Mouse (Mus musculus): Measurements from ENCODE around the gene Enpp6. TPM values are rescaled to one million over a fixed set of nuclear protein-coding genes. Genes with fewer than 3 reads are reported as not detected.
A peak's percentile ranks its signal among the peaks of the same experiment; 100 is the strongest.
"Not testable (repeated sequence)": the region's sequence is repeated elsewhere in the genome, so short reads cannot be mapped to it uniquely, and the experiment has no call there.

The Enpp6 gene
- total RNA-seq, 2 experiments from 2014 or later, result 0.70 to 1.0 TPM

DNA sequence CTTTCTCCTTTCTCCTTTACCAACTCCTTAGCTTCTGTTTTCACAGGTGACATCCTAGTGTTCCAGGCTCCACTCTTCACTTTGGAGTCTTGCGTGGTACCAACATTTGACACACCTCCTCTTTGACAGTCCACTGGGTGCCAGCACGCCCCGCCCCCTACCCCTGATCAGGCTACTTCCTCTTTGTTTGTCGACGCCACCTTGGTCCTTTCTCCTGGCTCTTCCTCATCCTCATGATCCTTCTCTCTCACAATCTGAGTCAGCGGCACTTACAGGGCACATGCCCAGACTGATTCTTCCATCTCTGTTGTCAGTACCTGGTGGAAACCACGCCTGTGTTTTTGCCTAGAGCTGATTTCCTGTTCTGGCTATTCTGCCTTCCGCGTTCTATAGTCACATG lies 5.9 kb downstream of the Enpp6 start:
- no peak for DNase-seq (ENCODE audit: low spot score in 2 of 2)

- no peak for DNase-seq (ENCODE audit: low spot score in 2 of 2)
These were observed 9.4 kb downstream of the Enpp6 start for GRCm38 (mm10) chr8:46995931-46996664.

GRCm38 (mm10) chr8:47005676-47006075 lies 19.0 kb downstream of the Enpp6 start:
- no peak for DNase-seq (ENCODE audit: low spot score in 2 of 2)

GRCm38 (mm10) chr8:47006785-47007184 lies 20.1 kb downstream of the Enpp6 start:
- DNase-seq (ENCODE audit: low spot score in 2 of 2), result no peak

DNA sequence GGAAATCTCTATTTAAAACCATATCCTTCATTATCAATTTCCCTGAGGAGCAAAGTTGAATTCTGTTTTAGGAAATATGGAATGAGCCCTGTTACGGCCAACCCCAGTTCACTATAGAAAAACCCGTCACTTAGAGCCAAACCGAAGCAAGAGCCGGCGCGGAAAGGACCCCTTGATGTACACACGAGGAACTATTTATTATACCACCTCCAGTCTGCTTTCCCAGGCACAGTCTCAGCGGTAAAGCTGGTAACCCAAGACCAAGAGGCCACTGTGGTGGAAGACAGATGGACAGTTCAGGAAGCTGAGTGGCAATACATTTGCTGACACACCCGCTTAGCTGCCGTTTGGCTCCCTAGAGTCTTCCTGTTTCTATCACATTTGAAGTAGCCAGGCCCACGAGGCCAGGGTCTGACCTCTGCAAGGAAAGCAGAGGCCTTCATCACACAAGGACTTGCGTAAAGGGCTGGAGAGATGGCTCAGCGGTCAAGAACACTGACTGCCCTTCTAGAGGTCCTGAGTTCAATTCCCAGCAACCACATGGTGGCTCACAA lies 21.6 kb downstream of the Enpp6 start:
- peak in 1 of 2 experiments; percentile 6 for DNase-seq (ENCODE audit: low spot score in 2 of 2)

DNA sequence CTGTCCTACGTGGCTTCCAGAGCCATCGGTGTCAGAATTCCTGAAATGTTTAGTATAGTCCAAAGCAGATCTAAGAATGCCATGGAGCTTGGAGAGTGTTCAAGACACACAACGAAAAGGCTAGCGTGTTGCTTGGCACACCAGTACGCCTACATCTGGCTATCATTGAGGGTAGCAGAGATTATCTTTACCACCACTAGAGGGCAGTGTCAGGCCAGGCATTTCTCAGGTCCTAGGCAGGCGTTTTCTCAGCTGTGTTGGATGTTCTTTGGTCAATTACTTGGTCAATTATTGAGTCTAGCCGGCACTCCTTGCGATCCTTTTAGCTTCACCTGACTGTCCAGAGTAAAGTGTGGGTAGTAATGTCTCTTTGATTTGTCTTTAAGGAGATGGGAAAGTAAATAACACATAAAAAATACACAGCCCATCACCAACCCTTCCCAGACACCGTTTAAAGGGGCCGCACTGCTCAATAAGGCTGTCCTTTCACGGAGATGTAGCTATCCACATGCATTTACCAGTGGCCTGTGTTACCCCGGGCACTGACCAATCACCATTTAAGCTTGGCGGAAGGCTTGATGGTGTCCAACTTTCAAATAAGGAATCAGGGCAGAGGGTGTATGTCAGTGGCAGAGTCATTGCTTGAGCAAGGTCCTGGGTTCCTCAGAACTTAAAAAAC lies 29.7 kb downstream of the Enpp6 start:
- peak; percentile 61 for DNase-seq (ENCODE audit: low spot score in 2 of 2)

DNA sequence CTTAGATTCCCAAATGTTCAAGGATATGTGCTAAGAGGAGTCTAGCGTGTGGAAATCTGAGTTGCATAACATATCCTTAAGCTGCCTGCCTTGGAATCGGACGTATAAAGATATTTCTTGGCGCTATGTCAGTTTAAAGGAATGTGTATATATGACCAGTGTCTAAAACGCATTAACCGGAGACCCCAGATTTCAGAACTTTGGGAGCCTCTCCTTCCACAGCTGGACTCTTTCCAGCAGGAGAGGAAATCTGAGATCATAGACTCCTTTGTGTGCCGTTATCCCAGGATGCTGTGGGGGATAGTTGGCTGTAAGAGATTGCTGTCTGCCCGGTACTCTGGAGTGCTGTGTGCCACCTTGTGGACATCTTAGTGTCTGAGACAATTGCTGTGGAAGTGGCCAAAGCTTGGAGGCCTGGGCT lies 34.5 kb downstream of the Enpp6 start:
- DNase-seq (ENCODE audit: low spot score in 2 of 2), result no peak

DNA sequence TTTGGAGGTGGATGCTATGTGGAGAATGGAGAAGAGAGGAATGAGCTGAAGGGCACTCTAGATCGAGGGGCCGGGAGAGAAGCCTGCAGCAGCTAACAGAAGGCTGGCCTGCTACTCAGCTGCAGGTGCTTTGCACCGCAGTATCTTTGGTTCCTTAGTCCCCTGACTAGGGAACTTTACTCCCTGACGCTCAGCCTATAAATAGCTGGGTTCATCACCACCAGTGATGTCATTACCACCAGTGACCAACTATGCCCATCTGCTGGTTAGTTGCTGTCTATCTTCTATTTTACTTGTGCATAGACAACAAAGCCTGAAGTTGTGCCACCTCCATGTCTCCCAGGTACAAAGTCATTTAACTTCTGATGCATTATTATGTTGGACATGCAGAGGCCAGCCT lies 37.9 kb downstream of the Enpp6 start:
- no peak for DNase-seq (ENCODE audit: low spot score in 2 of 2)

DNA sequence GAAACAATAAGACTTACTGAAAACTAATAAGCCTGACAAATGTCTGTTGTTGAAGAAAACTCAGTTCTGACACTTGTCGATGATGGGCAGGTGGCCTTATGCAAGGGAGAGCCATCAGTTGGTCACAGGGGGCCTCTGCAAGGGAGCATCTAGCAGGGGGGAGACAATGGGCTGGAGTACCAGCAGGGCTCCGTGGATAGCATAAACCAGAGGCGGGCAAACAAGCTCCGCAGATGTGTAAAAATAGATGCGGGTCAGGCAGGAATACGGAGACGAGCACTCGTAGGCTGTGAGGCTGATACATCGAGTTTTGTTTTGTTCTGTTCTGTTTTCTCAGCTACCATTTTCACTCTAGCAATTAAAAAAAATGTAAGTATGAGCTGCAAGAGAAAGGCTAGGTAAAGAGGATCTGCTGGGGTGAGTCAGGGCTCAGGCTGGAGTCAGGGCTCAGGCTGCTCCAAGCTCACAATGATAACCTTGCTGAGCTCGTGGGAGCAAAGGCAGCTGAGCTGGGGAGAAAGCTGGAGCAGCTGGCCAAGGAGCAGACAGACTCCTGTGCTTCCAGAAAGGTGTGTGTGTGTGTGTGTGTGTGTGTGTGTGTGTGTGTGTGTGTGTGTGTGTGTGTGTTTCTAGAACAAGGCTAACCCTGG lies 40.3 kb downstream of the Enpp6 start:
- DNase-seq (ENCODE audit: low spot score in 2 of 2), result no peak

DNA sequence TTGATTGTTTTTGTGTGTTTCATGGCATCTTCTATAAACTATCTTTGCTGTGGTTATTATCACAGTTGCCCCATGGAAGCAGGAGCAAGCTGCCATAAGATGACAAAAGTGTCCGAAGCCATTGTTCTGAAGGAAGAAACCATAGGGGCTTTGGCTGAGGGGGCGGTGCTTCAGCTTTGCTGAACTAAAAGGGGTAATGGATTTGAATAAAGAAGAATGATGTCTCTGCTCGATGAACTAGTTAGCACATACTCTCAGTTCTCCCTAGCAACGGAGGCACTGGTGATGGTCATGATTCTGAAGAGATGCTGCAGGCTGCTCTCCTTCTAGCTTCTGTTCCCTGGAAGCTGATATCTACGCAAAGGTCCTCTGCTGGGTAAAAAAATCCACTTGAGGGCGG lies 41.8 kb downstream of the Enpp6 start:
- no peak for DNase-seq (ENCODE audit: low spot score in 2 of 2)

DNA sequence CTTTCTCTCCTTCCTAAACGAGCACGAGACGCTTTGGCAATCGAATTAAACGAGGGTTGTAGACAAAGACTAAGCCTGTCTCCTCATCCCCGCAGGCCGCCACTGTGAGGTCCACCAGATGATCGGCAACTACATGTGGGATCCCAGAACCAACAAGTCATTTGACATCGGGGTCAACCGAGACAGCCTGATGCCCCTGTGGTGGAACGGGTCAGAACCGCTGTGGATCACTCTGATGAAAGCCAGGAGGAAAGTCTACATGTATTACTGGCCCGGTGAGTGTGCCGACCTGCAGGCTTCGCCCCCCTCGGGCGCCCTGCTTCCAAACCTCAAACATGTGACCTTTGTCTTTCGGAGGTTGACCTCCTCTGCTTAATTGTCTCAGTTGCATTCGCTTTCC lies 43.6 kb downstream of the Enpp6 start:
- DNase-seq (ENCODE audit: low spot score in 2 of 2), result no peak

DNA sequence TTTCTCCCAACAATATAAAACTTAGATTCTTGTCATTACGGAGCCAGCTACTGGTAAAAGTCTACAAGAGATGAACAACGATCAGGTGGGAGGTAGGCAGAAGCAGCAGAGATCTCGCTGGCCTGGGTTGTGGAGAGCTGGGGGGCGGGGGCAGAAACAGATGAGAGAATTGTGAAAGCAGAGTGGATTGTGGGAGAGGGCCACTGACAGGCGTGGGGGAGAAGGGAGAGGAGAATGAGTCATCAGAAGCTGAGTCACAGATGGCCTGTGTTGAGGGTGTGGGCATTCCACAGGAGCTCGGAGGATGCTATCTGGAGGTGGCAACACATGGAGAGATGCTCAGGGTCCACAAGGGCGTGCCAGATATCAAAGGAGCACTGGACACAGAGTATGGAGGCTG lies 45.4 kb downstream of the Enpp6 start:
- no peak for DNase-seq (ENCODE audit: low spot score in 2 of 2)

- DNase-seq (ENCODE audit: low spot score in 2 of 2), result no peak
These were observed 47.3 kb downstream of the Enpp6 start for GRCm38 (mm10) chr8:47033976-47034375.

- no peak for DNase-seq (ENCODE audit: low spot score in 2 of 2)
These were observed 49.8 kb downstream of the Enpp6 start for GRCm38 (mm10) chr8:47036501-47036900.

GRCm38 (mm10) chr8:47037405-47037804 lies 50.7 kb downstream of the Enpp6 start:
- DNase-seq (ENCODE audit: low spot score in 2 of 2), result no peak

GRCm38 (mm10) chr8:47040215-47040614 lies 53.5 kb downstream of the Enpp6 start:
- not testable (repeated sequence) for DNase-seq (ENCODE audit: low spot score in 2 of 2)

- no peak for DNase-seq (ENCODE audit: low spot score in 2 of 2)
These were observed 59.7 kb downstream of the Enpp6 start for GRCm38 (mm10) chr8:47046340-47046739.

DNA sequence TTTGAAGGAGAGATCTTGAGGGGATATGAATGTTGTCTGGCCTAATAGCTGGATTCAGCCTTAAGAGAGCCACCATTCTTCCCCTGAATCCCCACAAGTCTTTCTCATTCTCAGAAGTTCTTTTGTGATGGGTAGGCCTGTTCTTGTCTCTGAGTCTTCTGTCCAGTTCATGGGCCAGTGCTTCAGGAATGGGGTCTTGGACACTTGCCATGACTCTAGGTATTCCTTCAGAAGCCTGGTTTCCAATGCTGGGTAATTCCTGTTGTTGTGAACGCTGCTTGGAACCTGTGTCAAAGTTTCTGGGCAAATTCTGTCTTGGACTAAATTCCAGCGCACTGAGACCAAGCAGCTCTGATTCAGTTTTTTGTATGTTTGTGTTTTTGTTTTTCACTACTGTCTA lies 60.5 kb downstream of the Enpp6 start:
- DNase-seq (ENCODE audit: low spot score in 2 of 2), result no peak

DNA sequence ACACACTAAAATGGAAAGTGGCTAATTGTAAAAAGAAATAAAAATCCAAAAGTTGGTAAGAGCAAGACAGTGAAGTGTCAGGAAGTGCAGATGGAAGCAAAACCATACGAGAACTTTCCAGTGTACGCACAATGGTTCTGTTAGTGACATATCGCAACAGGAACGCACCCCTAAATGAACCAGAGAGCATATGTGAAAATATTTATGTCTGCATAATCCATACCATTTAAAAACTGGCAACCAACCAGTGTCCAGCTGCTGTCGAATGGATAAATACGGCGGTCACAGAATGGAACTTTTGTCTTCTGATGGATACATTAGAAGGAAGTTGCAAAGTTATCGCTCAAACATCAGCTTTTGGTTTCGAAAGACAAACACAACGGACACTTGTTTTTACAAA lies 61.9 kb downstream of the Enpp6 start:
- DNase-seq (ENCODE audit: low spot score in 2 of 2), result no peak

DNA sequence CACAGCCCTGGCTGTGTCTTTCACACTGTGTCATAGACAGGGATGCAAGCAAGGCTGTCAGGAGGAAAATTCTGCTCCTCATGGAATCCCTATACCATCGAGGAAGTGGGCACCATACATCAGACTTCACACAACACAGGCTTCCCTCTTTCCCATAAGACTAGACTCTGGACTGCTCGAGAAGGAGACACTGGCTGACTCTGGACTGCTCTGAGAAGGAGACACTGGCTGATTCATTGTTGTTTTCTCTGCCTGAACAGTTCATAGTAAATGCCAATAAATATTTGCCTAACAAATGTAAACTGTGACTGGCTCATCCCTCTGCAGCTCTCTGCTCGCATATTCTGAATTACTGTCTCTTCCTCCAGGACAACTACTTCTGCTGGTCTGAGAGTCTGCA lies 66.0 kb downstream of the Enpp6 start:
- no peak for DNase-seq (ENCODE audit: low spot score in 2 of 2)

- DNase-seq (ENCODE audit: low spot score in 2 of 2), result no peak
These were observed 69.4 kb downstream of the Enpp6 start for GRCm38 (mm10) chr8:47056086-47056485.

DNA sequence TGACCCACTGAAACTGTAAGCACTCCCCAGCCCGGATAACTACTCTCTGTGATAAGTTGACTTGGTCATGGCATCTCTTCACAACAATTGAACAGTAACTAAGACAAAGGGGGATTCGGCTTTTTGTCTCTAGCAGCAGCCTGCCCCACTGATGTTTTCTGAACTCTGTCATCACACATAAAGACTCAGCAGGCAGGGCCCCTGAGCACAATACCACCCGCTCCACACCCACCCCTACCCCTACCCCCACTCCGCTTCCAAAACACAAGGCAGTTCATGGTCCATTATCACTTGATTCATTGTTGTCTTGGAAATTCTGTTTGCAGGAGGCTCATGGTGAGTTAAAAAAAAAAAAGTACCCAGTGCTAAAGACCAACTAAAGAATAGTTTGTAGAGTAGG lies 71.8 kb downstream of the Enpp6 start:
- no peak for DNase-seq (ENCODE audit: low spot score in 2 of 2)

Measured in adrenal gland, adult 18-20 months (tissue).